In the genomic region with DNA sequence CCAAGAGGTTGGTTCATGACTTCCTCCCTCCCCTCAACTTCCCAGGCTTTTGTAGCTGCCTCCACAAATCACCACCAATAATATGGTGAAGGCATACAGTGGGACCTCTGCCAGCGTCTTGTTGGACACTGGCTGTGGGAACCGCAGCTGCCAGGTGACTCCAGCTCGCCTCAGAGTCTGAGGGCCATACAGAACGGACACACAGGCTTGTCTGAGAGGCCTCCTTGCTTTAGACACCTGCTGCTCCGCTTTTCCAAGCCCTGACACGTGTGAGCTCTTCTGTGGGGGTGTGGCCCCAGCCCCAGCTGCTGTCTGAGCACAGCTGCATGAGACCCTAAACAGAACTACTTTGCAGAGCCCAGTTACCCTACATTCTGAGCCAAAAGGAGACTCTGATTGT, we compare ENCODE assay signal across 11 mouse cellular contexts.
A peak's percentile ranks its signal among the peaks of the same experiment; 100 is the strongest.
DNase-seq lines count a peak whose midpoint lies in the region; ATAC-seq lines count a peak whose summit lies in the region.
"Had no signal": no experiment of that assay in that cellular context is flagged by ENCODE, and none has a peak within 500 bp of the region (broad histone marks: within the 10 kb centered on the region; RNA-seq: fewer than 3 reads in every experiment).

No protein-coding gene starts in this region.

- H3K9me3 ChIP-seq in forebrain, embryonic 12.5 days = no peaks in the 10 kb centered on the region
- no peaks in the 10 kb centered on the region for H3K9me3 ChIP-seq in kidney, embryonic 15.5 days (replicated peaks)
- no peaks in the 10 kb centered on the region for H3K9me3 ChIP-seq in neural tube, embryonic 14.5 days (ENCODE audit: control insufficient read depth, low read length)

- no peak overlapping the region for H3K4me3 ChIP-seq in forebrain, embryonic 12.5 days (replicated peaks)
- H3K4me3 ChIP-seq in kidney, embryonic 15.5 days (replicated peaks) = no peak overlapping the region
- no peak overlapping the region for H3K4me3 ChIP-seq in neural tube, embryonic 14.5 days (ENCODE audit: low read depth, low read length)

- H3K36me3 ChIP-seq in forebrain, embryonic 12.5 days (replicated peaks) = peaks cover 25% of the 10 kb centered on the region
- peaks cover 48% of the 10 kb centered on the region for H3K36me3 ChIP-seq in kidney, embryonic 15.5 days
- H3K36me3 ChIP-seq in neural tube, embryonic 14.5 days (ENCODE audit: control insufficient read depth, insufficient read depth, low read length) = no peaks in the 10 kb centered on the region

- H3K4me1 ChIP-seq in forebrain, embryonic 12.5 days = peaks cover 9% of the 10 kb centered on the region
- peaks cover 15% of the 10 kb centered on the region for H3K4me1 ChIP-seq in kidney, embryonic 15.5 days
- no peaks in the 10 kb centered on the region for H3K4me1 ChIP-seq in neural tube, embryonic 14.5 days (ENCODE audit: control insufficient read depth, insufficient read depth, low read length)

- 55% methylated on average over 6 of the region's 6 CpGs for WGBS in forebrain, embryonic 12.5 days
- WGBS in kidney, embryonic 15.5 days = 42% methylated on average over 6 of the region's 6 CpGs
- WGBS in neural tube, embryonic 14.5 days = 18% methylated on average over 6 of the region's 6 CpGs

- no peak overlapping the region for H3K9ac ChIP-seq in forebrain, embryonic 12.5 days
- no peak overlapping the region for H3K9ac ChIP-seq in kidney, embryonic 15.5 days
- no peak overlapping the region for H3K9ac ChIP-seq in neural tube, embryonic 14.5 days (replicated peaks; ENCODE audit: low read depth, low read length)
- H3K9ac ChIP-seq: liver, embryonic 14.5 days had no signal

- ATAC-seq in forebrain, embryonic 12.5 days (ENCODE audit: low FRiP score) = peak; percentile 53; the same call in 1 of the 2 replicates
- peak; percentile 43; the same call in 1 of the 2 replicates for ATAC-seq in kidney, embryonic 15.5 days (replicated peaks; ENCODE audit: low FRiP score)
- peak; percentile 88 for ATAC-seq in neural tube, embryonic 14.5 days (ENCODE audit: low read depth)
- ATAC-seq: Patski had no signal

- no peaks in the 10 kb centered on the region for H3K27me3 ChIP-seq in forebrain, embryonic 12.5 days
- H3K27me3 ChIP-seq in kidney, embryonic 15.5 days = no peaks in the 10 kb centered on the region
- no peaks in the 10 kb centered on the region for H3K27me3 ChIP-seq in neural tube, embryonic 14.5 days (ENCODE audit: control insufficient read depth, insufficient read depth, low read length)
- H3K27me3 ChIP-seq: Patski had no signal

- peak; percentile 26 for DNase-seq in kidney, adult 9 months
- DNase-seq in kidney, adult 11 months = no peak
- no peak for DNase-seq in left cerebral cortex, adult 9 months (ENCODE audit: low spot score in 2 of 2)
- DNase-seq in yolk sac, embryonic 10.5 days (ENCODE audit: low spot score) = no peak
- no peak for DNase-seq in c-Kit-positive CD71-positive TER-119-positive erythroid progenitor cells, embryonic 14.5 days (ENCODE audit: low spot score)
- DNase-seq: cerebellum, postnatal 36 days had no signal

- H3K4me2 ChIP-seq in forebrain, embryonic 12.5 days = no peak overlapping the region
- no peak overlapping the region for H3K4me2 ChIP-seq in kidney, embryonic 15.5 days
- no peak overlapping the region for H3K4me2 ChIP-seq in neural tube, embryonic 14.5 days (ENCODE audit: low read depth, low read length)

- peak overlapping the region; percentile 36; the same call in 1 of the 2 replicates for H3K27ac ChIP-seq in forebrain, embryonic 12.5 days
- H3K27ac ChIP-seq in kidney, embryonic 15.5 days = no peak overlapping the region
- peak overlapping the region; percentile 44; the same call in 1 of the 2 replicates for H3K27ac ChIP-seq in neural tube, embryonic 14.5 days (ENCODE audit: low read depth, low read length)
- H3K27ac ChIP-seq: liver, embryonic 14.5 days had no signal
